Mouse (Mus musculus) macrophage (primary cell): Measurements from ENCODE around the gene CT030661.1. TPM values are rescaled to one million over a fixed set of nuclear protein-coding genes. Genes with fewer than 3 reads are reported as not detected.
"Not testable (repeated sequence)": the region's sequence is repeated elsewhere in the genome, so short reads cannot be mapped to it uniquely, and the experiment has no call there.

Experiments
- H3K27ac ChIP-seq: fragments of 350-480 bp; formaldehyde crosslinking; 2 replicates; pipeline ENCODE4 v1.9.0; 2021
- H3K36me3 ChIP-seq: fragments of 350-480 bp; formaldehyde crosslinking; 2 replicates; pipeline ENCODE4 v1.9.0; 2021; ENCODE audit errors: inconsistent target
- H3K4me3 ChIP-seq: fragments of 350-480 bp; formaldehyde crosslinking; 2 replicates; pipeline ENCODE4 v1.9.0; 2021; ENCODE audit errors: inconsistent target
- H3K79me2 ChIP-seq: fragments of 350-480 bp; formaldehyde crosslinking; 2 replicates; pipeline ENCODE4 v1.9.0; 2021; ENCODE audit errors: inconsistent target
- WGBS: methylation state at CpG from one replicate; pipeline ENCODE4 v1.1.7; 2026; ENCODE audit warnings: inconsistent platforms; ENCODE audit not compliant: missing documents; 5-methylcytosine and 5-hydroxymethylcytosine counted together
- polyA plus RNA-seq: library from polyadenylated mRNA; stranded (reverse); fragments of 250-400 nt; gene quantifications from 3 replicates; pipeline ENCODE4 v1.2.4, GENCODE M21; 2018; ENCODE audit warnings: inconsistent platforms
- total RNA-seq, 78 experiments: library from RNA; depleted of rRNA; stranded (reverse); fragments of 250-400 nt; gene quantifications; 1 replicate in 9 of 78; 2 replicates in 24 of 78; 3 replicates in 43 of 78; 4 replicates in 2 of 78; pipeline ENCODE4 v1.2.4; 2018; ENCODE audit warnings: inconsistent platforms in 56 of 78

Gene CT030661.1
- total RNA-seq (2018; cell fraction: chromatin; rRNA removed) = 10 to 100 TPM; 18.0 to 54.7 (median 40.9) TPM
- 10 to 100 TPM in 23 of 26 experiments, 1 to 10 TPM in 3; 8.5 to 22.3 (median 16.9) TPM for total RNA-seq (2018; cell fraction: cytosol; rRNA removed)
- 10 to 100 TPM; 18.5 to 63.1 (median 32.6) TPM for total RNA-seq (2018; cell fraction: nucleus; rRNA removed)
- polyA plus RNA-seq = 15.5 to 36.3 TPM (median 16.8 TPM) in 3 replicates

GRCm38 (mm10) chr17:22314730-22315226, at the start of gene CT030661.1:
Gene CT030661.1, minus strand, starts transcription at chr17:22314837.
- Histone ChIP-seq H3K27ac (peak within 1 kb of the TSS; percentile 65), H3K4me3 (peak within 1 kb of the TSS; percentile 56), H3K79me2 (peaks cover 41% of the 10 kb centered on the region)
- WGBS = 0% methylated on average over 19 of the region's 20 CpGs
- not testable (repeated sequence) for H3K36me3 ChIP-seq

GRCm38 (mm10) chr17:22363895-22364294, 49.3 kb upstream of the CT030661.1 start:
- WGBS = 96% methylated on average over 3 of the region's 3 CpGs

GRCm38 (mm10) chr17:22361101-22361781, 46.6 kb upstream of the CT030661.1 start, which contains the start of the genes Zfp944 and Zfp758:
Gene Zfp944, minus strand, starts transcription at chr17:22361400.
Gene Zfp758, plus strand, starts transcription at chr17:22361453.
- Histone ChIP-seq H3K79me2 (peaks cover 52% of the 10 kb centered on the region), H3K36me3 (peaks cover 13% of the 10 kb centered on the region; the same call in 1 of the 2 replicates), H3K4me3 (peak within 1 kb of the TSS; percentile 46), H3K27ac (peak within 1 kb of the TSS; percentile 41)
- WGBS = under 1% methylated on average over 26 of the region's 43 CpGs

More at GRCm38 (mm10) chr17:22363895-22364294, 49.3 kb upstream of the CT030661.1 start:
- Histone ChIP-seq H3K4me3 (no peak overlapping the region), H3K79me2 (peaks cover 57% of the 10 kb centered on the region), H3K36me3 (0 out of 2 replicates have a peak, but pooled peaks cover 3% of the 10 kb centered on the region), H3K27ac (no peak overlapping the region)

- WGBS = 19% methylated on average over 5 of the region's 5 CpGs
- Histone ChIP-seq H3K4me3 (peak overlapping the region; percentile 46), H3K36me3 (peaks cover 13% of the 10 kb centered on the region; the same call in 1 of the 2 replicates), H3K27ac (no peak overlapping the region), H3K79me2 (peaks cover 50% of the 10 kb centered on the region)
Observed at GRCm38 (mm10) chr17:22360572-22360971, 45.9 kb upstream of the CT030661.1 start.

- no peak overlapping the region for H3K27ac ChIP-seq
- H3K36me3 ChIP-seq = peaks cover 9% of the 10 kb centered on the region; the same call in 1 of the 2 replicates
- H3K79me2 ChIP-seq = no peaks in the 10 kb centered on the region
- H3K4me3 ChIP-seq = no peak overlapping the region
Observed at GRCm38 (mm10) chr17:22352794-22353193, 38.2 kb upstream of the CT030661.1 start.

- peak overlapping the region; percentile 56 for H3K4me3 ChIP-seq
- not testable (repeated sequence) for H3K36me3 ChIP-seq
- H3K27ac ChIP-seq = peak overlapping the region; percentile 65
- WGBS = no CpG with 5 or more reads among the region's 2 CpGs
- peaks cover 36% of the 10 kb centered on the region for H3K79me2 ChIP-seq
Observed at GRCm38 (mm10) chr17:22315247-22315646, 610 bp upstream of the CT030661.1 start.

- peaks cover 46% of the 10 kb centered on the region for H3K79me2 ChIP-seq
- WGBS = 0% methylated on average over 2 of the region's 3 CpGs
- H3K4me3 ChIP-seq = peak overlapping the region; percentile 56
- peak overlapping the region; percentile 65 for H3K27ac ChIP-seq
- H3K36me3 ChIP-seq = not testable (repeated sequence)
Observed at GRCm38 (mm10) chr17:22314219-22314618, 418 bp downstream of the CT030661.1 start.

Other genes starting within 250 kb of the CT030661.1 start
- gene Zfp947, start 148.6 kb downstream of the CT030661.1 start, polyA plus RNA-seq = 1.4 to 3.0 TPM (median 2.0 TPM) in 3 replicates
- 6.5 to 14.3 TPM (median 6.9 TPM) in 3 replicates for gene Zfp994, start 89.2 kb downstream of the CT030661.1 start, polyA plus RNA-seq
- gene Zfp944, start 46.6 kb upstream of the CT030661.1 start, polyA plus RNA-seq = 5.3 to 13.3 TPM (median 8.0 TPM) in 3 replicates
- 7.2 to 16.2 TPM (median 8.8 TPM) in 3 replicates for gene Zfp758, start 46.6 kb upstream of the CT030661.1 start, polyA plus RNA-seq
- gene Zfp946, start 109.4 kb upstream of the CT030661.1 start, polyA plus RNA-seq = 6.9 to 20.2 TPM (median 7.3 TPM) in 3 replicates